Mouse (Mus musculus): ENCODE results near the gene Zfp263.
A peak's percentile ranks its signal among the peaks of the same experiment; 100 is the strongest.

Zfp263 gene

GRCm38 (mm10) chr16:3743503-3744185 is at the start of gene Zfp263:
Gene Zfp263, plus strand, starts transcription at chr16:3744093.
- DNase-seq (ENCODE audit: extremely low read depth, low read depth, low spot score), result peak; percentile 93

GRCm38 (mm10) chr16:3699281-3699680 is 44.6 kb upstream of the Zfp263 start:
- no peak for DNase-seq (ENCODE audit: extremely low read depth, low read depth, low spot score)

DNA sequence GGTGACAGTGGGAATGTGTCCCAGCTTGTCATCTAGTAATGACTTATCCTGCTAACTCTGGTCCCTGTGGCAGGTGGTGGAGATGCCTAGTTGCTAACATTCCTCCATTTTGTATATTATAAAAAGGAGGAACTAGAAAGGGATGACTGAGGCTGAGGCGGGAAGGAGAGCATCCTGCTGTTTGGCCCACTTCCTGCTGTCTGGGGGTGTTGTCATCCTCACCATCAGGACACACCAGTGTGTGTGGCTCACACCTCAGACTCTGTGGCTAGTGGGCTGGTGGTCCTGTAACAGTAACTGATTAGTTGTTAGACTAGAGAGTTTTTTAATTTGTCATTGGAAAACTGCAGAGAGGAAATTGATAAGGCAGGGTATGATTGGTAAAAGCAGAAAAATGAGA is 43.0 kb upstream of the Zfp263 start:
- no peak for DNase-seq (ENCODE audit: extremely low read depth, low read depth, low spot score)

DNA sequence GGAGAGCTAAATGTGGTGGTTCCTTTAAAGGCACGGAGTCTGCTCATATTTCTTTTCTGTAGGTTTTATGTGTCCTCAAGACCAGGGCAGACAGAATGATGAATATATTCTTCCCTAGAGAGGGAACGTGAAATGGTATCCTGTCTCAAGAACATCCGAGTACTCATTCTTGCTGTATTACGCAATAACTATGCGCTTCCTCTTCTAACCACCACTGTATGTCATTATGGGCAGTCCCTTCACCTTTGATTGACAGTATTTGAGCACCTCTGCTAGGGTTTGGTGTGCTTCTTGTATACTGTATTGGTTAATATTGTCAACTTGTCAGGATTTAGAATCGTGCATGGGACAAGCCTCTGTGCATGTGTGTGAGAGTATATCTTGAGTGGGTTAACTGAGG is 37.2 kb upstream of the Zfp263 start:
- no peak for DNase-seq (ENCODE audit: extremely low read depth, low read depth, low spot score)

GRCm38 (mm10) chr16:3714731-3715130 is 29.2 kb upstream of the Zfp263 start:
- DNase-seq (ENCODE audit: extremely low read depth, low read depth, low spot score), result no peak

- no peak for DNase-seq (ENCODE audit: extremely low read depth, low read depth, low spot score)
Observed at GRCm38 (mm10) chr16:3717980-3718379, 25.9 kb upstream of the Zfp263 start, which contains the start of gene Mefv. Gene Mefv, minus strand, starts transcription at chr16:3718097.

DNA sequence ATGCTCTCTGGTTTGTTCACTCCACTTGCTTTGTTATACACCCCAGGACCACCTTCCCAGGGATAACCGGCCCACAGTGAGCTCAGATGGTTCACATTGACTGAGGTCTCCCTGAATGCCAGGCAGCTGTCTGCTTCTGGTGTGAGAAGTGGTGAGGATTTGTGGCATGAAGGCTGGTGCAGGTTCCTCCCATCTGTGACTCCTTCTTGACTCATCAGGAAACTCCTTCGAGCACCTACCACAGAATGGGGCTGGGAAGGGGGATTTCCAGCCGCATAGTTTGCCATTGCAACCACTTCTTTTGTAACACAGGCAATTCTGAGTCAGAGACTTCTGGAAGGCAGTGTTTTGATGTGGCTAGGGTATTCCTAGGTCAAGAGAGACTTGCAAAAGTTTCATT is 20.7 kb upstream of the Zfp263 start:
- no peak for DNase-seq (ENCODE audit: extremely low read depth, low read depth, low spot score)

- DNase-seq (ENCODE audit: extremely low read depth, low read depth, low spot score), result no peak
Observed at GRCm38 (mm10) chr16:3727980-3728720, 15.7 kb upstream of the Zfp263 start.

DNA sequence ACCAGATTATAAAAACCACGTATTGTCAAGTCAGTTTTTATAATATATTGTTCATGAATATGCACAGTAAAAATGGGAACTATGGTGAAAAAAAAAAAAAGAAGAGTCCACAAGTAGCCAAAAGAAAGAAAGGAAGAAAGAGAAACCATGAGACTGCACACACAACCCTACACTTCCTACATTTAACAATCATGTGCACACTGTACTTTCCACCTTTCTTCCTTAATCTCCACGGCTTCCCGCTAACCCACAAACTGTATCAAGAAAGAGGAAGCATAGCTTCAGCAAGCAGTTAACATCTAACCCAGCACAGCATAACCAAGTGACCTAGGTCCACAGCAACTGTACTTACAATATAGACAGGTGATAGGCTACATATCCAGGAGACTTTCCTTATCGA is 11.3 kb upstream of the Zfp263 start:
- DNase-seq (ENCODE audit: extremely low read depth, low read depth, low spot score), result no peak

- DNase-seq (ENCODE audit: extremely low read depth, low read depth, low spot score), result no peak
Observed at GRCm38 (mm10) chr16:3733198-3733732, 10.6 kb upstream of the Zfp263 start.

DNA sequence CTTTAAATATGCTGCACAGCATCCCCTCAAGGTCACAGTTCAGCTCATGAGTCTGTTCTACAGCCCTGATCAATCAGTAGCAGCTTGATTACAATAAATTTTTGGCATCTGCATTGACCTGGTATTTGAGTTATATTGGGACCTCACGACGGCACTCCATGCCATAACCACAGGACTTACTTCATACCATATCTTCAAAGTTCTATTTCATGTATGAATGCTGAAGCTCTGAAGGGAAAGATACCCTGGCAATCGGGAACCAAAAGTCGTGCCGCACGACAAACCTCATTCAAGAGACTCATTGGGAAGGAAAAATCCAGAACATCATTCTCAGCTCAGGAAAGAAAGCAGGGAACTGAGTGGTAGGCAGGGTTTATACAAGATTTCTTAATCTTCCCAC is 1.4 kb upstream of the Zfp263 start:
- DNase-seq (ENCODE audit: extremely low read depth, low read depth, low spot score), result no peak

DNA sequence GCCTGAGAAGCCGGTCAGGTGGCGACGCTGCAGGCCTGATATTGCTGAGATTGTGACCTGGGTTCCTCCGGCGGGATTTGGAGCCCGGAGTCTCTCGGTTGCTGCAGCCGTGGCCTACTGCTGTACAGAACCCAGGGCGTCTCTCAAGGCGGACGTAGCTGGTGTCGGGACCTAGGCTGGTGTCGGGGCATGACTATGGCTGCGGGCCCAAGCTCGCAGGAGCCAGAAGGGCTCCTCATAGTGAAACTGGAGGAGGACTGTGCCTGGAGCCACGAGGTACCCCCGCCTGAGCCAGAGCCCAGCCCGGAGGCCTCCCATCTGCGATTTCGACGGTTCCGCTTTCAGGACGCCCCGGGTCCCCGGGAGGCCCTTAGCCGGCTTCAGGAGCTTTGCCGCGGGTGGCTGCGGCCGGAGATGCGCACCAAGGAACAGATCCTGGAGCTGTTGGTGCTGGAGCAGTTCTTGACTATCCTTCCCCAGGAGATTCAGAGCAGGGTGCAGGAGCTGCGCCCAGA is 350 bp downstream of the Zfp263 start:
- no peak for DNase-seq (ENCODE audit: extremely low read depth, low read depth, low spot score)

DNA sequence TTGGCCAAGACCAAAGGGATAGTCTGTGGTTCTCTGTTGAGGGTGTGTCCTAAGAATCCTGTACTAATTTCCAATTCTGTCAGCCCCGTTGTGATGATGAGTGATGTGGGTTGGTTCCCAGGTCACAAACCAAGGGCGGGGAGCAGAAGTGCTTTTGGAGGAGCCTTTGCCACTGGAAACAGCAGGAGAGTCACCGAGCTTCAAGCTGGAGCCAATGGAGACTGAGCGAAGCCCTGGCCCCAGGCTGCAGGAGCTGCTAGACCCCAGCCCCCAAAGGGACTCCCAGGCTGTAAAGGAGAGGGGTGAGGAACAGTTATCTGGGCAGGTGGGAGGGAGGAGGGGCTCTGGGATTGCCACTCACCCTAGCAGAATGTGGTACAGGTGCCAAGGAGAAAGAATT is 1.8 kb downstream of the Zfp263 start:
- DNase-seq (ENCODE audit: extremely low read depth, low read depth, low spot score), result no peak

- DNase-seq (ENCODE audit: extremely low read depth, low read depth, low spot score), result no peak
Observed at GRCm38 (mm10) chr16:3748976-3749375, 5.1 kb downstream of the Zfp263 start.

GRCm38 (mm10) chr16:3771603-3772002 is 27.7 kb downstream of the Zfp263 start:
- DNase-seq (ENCODE audit: extremely low read depth, low read depth, low spot score), result no peak

DNA sequence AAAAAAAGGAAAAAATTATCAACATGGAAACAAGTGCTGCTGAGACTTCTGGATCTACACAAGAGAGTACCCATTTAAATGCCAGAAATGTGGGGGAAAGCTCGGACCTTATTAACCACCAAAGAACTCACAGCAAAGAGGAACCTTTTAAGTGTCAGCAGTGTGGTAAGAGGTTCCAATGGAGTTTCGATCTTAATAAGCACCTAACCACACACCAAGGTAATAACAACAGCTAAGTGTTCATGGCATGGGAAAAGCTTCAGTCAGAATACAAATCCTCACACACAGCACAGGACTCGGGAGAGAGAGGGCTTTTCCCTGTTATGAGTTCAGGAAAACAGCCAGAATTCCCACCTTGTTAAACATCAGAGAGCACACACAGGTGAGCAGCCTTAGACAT is 32.5 kb downstream of the Zfp263 start:
- DNase-seq (ENCODE audit: extremely low read depth, low read depth, low spot score), result no peak

DNA sequence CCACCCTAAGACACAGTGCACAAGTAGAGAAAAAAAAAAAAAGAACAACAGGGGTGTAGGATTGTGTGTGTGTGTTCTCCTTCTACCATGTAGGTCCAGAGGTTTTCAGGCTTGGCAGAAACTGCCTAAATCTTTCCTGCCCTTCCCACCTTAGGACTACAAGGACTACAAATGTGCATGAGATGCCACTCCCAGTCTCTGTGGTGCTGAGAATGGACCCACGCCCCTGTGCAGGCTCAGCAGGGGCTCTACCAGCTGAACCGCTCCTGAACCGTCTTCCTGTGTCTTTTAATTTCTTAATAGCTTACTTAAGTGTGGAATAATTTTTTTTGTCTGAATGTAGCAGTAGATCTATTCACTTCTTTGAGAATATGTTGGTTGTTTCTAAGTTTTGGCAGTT is 34.1 kb downstream of the Zfp263 start:
- no peak for DNase-seq (ENCODE audit: extremely low read depth, low read depth, low spot score)

- no peak for DNase-seq (ENCODE audit: extremely low read depth, low read depth, low spot score)
Observed at GRCm38 (mm10) chr16:3781237-3781636, 37.3 kb downstream of the Zfp263 start.

DNA sequence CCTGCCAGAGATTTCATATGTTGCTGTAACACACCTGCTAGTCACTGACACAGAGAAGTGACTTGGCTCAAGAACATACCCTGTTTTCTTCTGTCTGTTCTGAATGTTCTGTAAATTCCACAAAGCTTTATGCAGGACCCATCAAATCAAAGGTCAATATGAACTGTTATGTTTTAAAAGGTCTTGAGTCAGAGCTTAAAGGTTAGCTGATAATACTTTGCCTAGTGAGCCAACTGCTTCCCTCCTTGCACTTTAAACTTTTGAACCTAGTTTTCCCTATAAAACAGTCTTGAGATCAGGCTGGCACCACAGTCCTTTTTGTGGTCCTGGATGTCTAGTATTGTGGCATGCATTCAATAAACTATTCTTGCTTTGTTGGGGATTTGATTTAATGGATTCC is 44.5 kb downstream of the Zfp263 start:
- no peak for DNase-seq (ENCODE audit: extremely low read depth, low read depth, low spot score)

Data from fat pad, adult 2 months (tissue).